Mouse (Mus musculus): Measurements from ENCODE around the gene Tmsb10.

- TF ChIP-seq CTCF (IDR thresholded peaks at IDR 0.05; ENCODE audit: insufficient read depth, low read length) (no peak), POLR2A (IDR thresholded peaks at IDR 0.05; ENCODE audit: borderline replicate concordance, extremely low read depth, low read depth, low read length) (no peak)
Measured at GRCm38 (mm10) chr6:72937430-72937829, 21.1 kb downstream of the Tmsb10 start.

Data from lung, adult 2 months (tissue).